Mouse (Mus musculus) stomach, postnatal 0 days (tissue): ENCODE measurements at regions not wholly inside any gene's neighbourhood (a gene's known extent, or its start where the extent isn't known, plus 50 kb on each side); places are given as distances from the start of the nearest gene placed in this dataset.

Experiments
- CTCF ChIP-seq: IDR thresholded peaks from 2 replicates; pipeline ENCODE4 v1.5.1; 2016; ENCODE audit warnings: antibody characterized with exemption, low read depth, mild to moderate bottlenecking, moderate library complexity
- EP300 ChIP-seq: optimal IDR thresholded peaks from 2 replicates; pipeline ENCODE3; 2016; ENCODE audit warnings: antibody characterized with exemption

- TF ChIP-seq CTCF (no peak), EP300 (no peak)
Observed at GRCm38 (mm10) chr10:91535392-91535791, 354.3 kb upstream of the Tmpo start.
